Mouse (Mus musculus) heart, embryonic 14.5 days (tissue): ENCODE data around the gene Ctsd. TPM values are rescaled to one million over a fixed set of nuclear protein-coding genes. Genes with fewer than 3 reads are reported as not detected.

Experiments used
- ATAC-seq: fragments of 200-750 bp; cut with Nextera tagmentation; 2 replicates; pipeline ENCODE4 v1.8.0; 2017; ENCODE audit warnings: low read depth, moderate TSS enrichment; ENCODE audit not compliant: insufficient number of reproducible peaks, insufficient read depth, low FRiP score
- H3K27ac ChIP-seq, 2 experiments: fragments of 200-500 bp in 1 of 2; fragments of 300-500 bp in 1 of 2; sonication (generic) in 1 of 2; replicated peaks in 1 of 2; 2 replicates each; pipeline ENCODE4 v1.5.1; 2012 to 2014; ENCODE audit warnings: low read depth in 2 of 2, low read length in 2 of 2, control low read depth in 1 of 2, mild to moderate bottlenecking in 1 of 2, mixed read lengths in 1 of 2; ENCODE audit not compliant: control insufficient read depth in 1 of 2, insufficient read depth in 1 of 2
- H3K27me3 ChIP-seq: fragments of 300-500 bp; sonication (generic); 2 replicates; pipeline ENCODE4 v1.6.1; 2014; ENCODE audit warnings: mild to moderate bottlenecking, low read length, control low read depth; ENCODE audit not compliant: control insufficient read depth, insufficient read depth
- H3K36me3 ChIP-seq: fragments of 300-500 bp; sonication (generic); 2 replicates; pipeline ENCODE4 v1.6.1; 2014; ENCODE audit warnings: mild to moderate bottlenecking, control low read depth, low read length, mixed read lengths; ENCODE audit not compliant: control insufficient read depth, insufficient read depth
- H3K4me1 ChIP-seq, 2 experiments: fragments of 200-500 bp in 1 of 2; fragments of 300-500 bp in 1 of 2; sonication (generic) in 1 of 2; 2 replicates each; pipeline ENCODE4 v1.6.1; 2012 to 2014; ENCODE audit warnings: low read length in 2 of 2, control low read depth in 1 of 2, mixed read lengths in 1 of 2; ENCODE audit not compliant: control insufficient read depth in 2 of 2, insufficient read depth in 2 of 2
- H3K4me2 ChIP-seq: fragments of 300-500 bp; sonication (generic); 2 replicates; pipeline ENCODE4 v1.6.1; 2014; ENCODE audit warnings: mild to moderate bottlenecking, low read length
- H3K4me3 ChIP-seq, 2 experiments: fragments of 200-500 bp in 1 of 2; fragments of 300-500 bp in 1 of 2; sonication (generic) in 1 of 2; 2 replicates each; pipeline ENCODE4 v1.5.1; 2012 to 2014; ENCODE audit warnings: low read length in 2 of 2, mild to moderate bottlenecking in 2 of 2, control low read depth in 1 of 2, low read depth in 1 of 2, moderate library complexity in 1 of 2; ENCODE audit not compliant: control insufficient read depth in 1 of 2, insufficient read depth in 1 of 2
- H3K9ac ChIP-seq: fragments of 300-500 bp; sonication (generic); 2 replicates; pipeline ENCODE4 v1.6.1; 2014; ENCODE audit warnings: mild to moderate bottlenecking, low read length
- H3K9me3 ChIP-seq: fragments of 300-500 bp; sonication (generic); 2 replicates; pipeline ENCODE4 v1.6.1; 2016; ENCODE audit warnings: low read length, control low read depth; ENCODE audit not compliant: control insufficient read depth
- WGBS: fragments of 180-500 bp; shearing (Covaris S2); extraction: QIAGEN DNeasy Blood & Tissue Kit; methylation state at CpG from one replicate; pipeline ENCODE4 v1.1.7; 2014; 5-methylcytosine and 5-hydroxymethylcytosine counted together
- polyA plus RNA-seq: library from polyadenylated mRNA; unstranded; fragments of >200 nt; fragmentation: Nextera tagmentation; extraction: Ambion mirVana; gene quantifications from 2 replicates; pipeline ENCODE4 v1.2.1, GENCODE M21; 2014

Ctsd gene
- polyA plus RNA-seq, 1 experiment from 2014 or later, result 537 TPM

- Histone ChIP-seq H3K4me2 (no peak overlapping the region), H3K9me3 (no peaks in the 10 kb centered on the region), H3K4me1 (peaks cover 4 to 8% of the 10 kb centered on the region in 2 experiments; a peak in 3 of 4 replicates), H3K36me3 (no peaks in the 10 kb centered on the region), H3K27me3 (no peaks in the 10 kb centered on the region), H3K4me3 (no peak overlapping the region), H3K9ac (no peak overlapping the region), H3K27ac (no peak overlapping the region)
- 41% methylated on average over 9 of the region's 9 CpGs for WGBS
- no peak for ATAC-seq
These were observed 38.4 kb downstream of the Ctsd start for GRCm38 (mm10) chr7:142349308-142349961.

- H3K9ac ChIP-seq, result no peak overlapping the region
- ATAC-seq, result no peak
- 68% methylated on average over 4 of the region's 4 CpGs for WGBS
These were observed 40.3 kb downstream of the Ctsd start for GRCm38 (mm10) chr7:142347542-142347941.

GRCm38 (mm10) chr7:142342247-142342640 lies 45.6 kb downstream of the Ctsd start:
- 0 out of 4 replicates have a peak overlapping the region, but pooled peaks of 1 of the 2 experiments have one; percentile 11 for H3K27ac ChIP-seq

More at GRCm38 (mm10) chr7:142347542-142347941, 40.3 kb downstream of the Ctsd start:
- no peak overlapping the region for H3K27ac ChIP-seq
- H3K4me3 ChIP-seq, result no peak overlapping the region
- H3K36me3 ChIP-seq, result no peaks in the 10 kb centered on the region
- no peaks in the 10 kb centered on the region for H3K9me3 ChIP-seq
- no peak overlapping the region for H3K4me2 ChIP-seq
- H3K4me1 ChIP-seq, result no peaks in the 10 kb centered on the region
- H3K27me3 ChIP-seq, result no peaks in the 10 kb centered on the region

GRCm38 (mm10) chr7:142341564-142342246 lies 46.1 kb downstream of the Ctsd start:
- ATAC-seq, result peak; percentile 11; the same call in 1 of the 2 replicates
- Histone ChIP-seq H3K27ac (peak overlapping the region in 1 of 2 experiments; percentile 11; a peak in 1 of 4 replicates), H3K4me3 (no peak overlapping the region), H3K27me3 (no peaks in the 10 kb centered on the region), H3K9ac (no peak overlapping the region), H3K4me2 (no peak overlapping the region), H3K4me1 (peaks cover 4 to 10% of the 10 kb centered on the region in 2 experiments; a peak in 2 of 4 replicates), H3K9me3 (no peaks in the 10 kb centered on the region), H3K36me3 (no peaks in the 10 kb centered on the region)
- WGBS, result 69% methylated on average over 10 of the region's 10 CpGs

More at GRCm38 (mm10) chr7:142342247-142342640, 45.6 kb downstream of the Ctsd start:
- Histone ChIP-seq H3K27me3 (no peaks in the 10 kb centered on the region), H3K9me3 (no peaks in the 10 kb centered on the region), H3K4me1 (peaks cover 4 to 10% of the 10 kb centered on the region in 2 experiments; a peak in 2 of 4 replicates), H3K4me3 (no peak overlapping the region), H3K9ac (no peak overlapping the region), H3K36me3 (no peaks in the 10 kb centered on the region), H3K4me2 (no peak overlapping the region)
- WGBS, result 72% methylated on average over 3 of the region's 3 CpGs
- no peak for ATAC-seq

GRCm38 (mm10) chr7:142340269-142340970 lies 47.4 kb downstream of the Ctsd start:
- 59% methylated on average over 10 of the region's 10 CpGs for WGBS
- Histone ChIP-seq H3K9ac (no peak overlapping the region), H3K4me2 (no peak overlapping the region), H3K4me1 (peaks cover 4 to 10% of the 10 kb centered on the region in 2 experiments; a peak in 2 of 4 replicates), H3K9me3 (no peaks in the 10 kb centered on the region), H3K27me3 (no peaks in the 10 kb centered on the region), H3K4me3 (no peak overlapping the region), H3K36me3 (no peaks in the 10 kb centered on the region), H3K27ac (no peak overlapping the region)
- 0 out of 2 replicates have a peak, but pooled peaks have one; percentile 7 for ATAC-seq

- Histone ChIP-seq H3K9me3 (no peaks in the 10 kb centered on the region), H3K4me1 (peaks cover 20 to 21% of the 10 kb centered on the region in 2 experiments), H3K9ac (no peak overlapping the region; the same call in 1 of the 2 replicates), H3K27me3 (no peaks in the 10 kb centered on the region), H3K36me3 (no peaks in the 10 kb centered on the region), H3K4me2 (no peak overlapping the region), H3K27ac (no peak overlapping the region), H3K4me3 (no peak overlapping the region)
- no peak for ATAC-seq
- 87% methylated on average over 8 of the region's 8 CpGs for WGBS
These were observed 52.7 kb downstream of the Ctsd start for GRCm38 (mm10) chr7:142335151-142335550.

- WGBS, result 2% methylated on average over 3 of the region's 3 CpGs
- ATAC-seq, result no peak
These were observed 53.6 kb downstream of the Ctsd start for GRCm38 (mm10) chr7:142334246-142334645.

More at GRCm38 (mm10) chr7:142334246-142334645, 53.6 kb downstream of the Ctsd start:
- Histone ChIP-seq H3K4me3 (no peak overlapping the region), H3K36me3 (no peaks in the 10 kb centered on the region), H3K9ac (no peak overlapping the region), H3K9me3 (no peaks in the 10 kb centered on the region), H3K27me3 (no peaks in the 10 kb centered on the region), H3K4me1 (peaks cover 29% of the 10 kb centered on the region in 2 experiments), H3K27ac (peak overlapping the region in 1 of 2 experiments; percentile 35; a peak in 2 of 4 replicates), H3K4me2 (no peak overlapping the region)
